Mouse (Mus musculus) C2C12 (cell line): ENCODE measurements at regions not wholly inside any gene's neighbourhood (a gene's known extent, or its start where the extent isn't known, plus 50 kb on each side); places are given as distances from the start of the nearest gene placed in this dataset.

Source experiments
- H3K27me3 ChIP-seq: one replicate; pipeline ENCODE4 v1.6.1; 2011; ENCODE audit not compliant: control insufficient read depth, insufficient read depth, insufficient read length
- H3K36me3 ChIP-seq: one replicate; pipeline ENCODE4 v1.6.1; 2011; ENCODE audit not compliant: control insufficient read depth, insufficient read depth
- H3K4me3 ChIP-seq: one replicate; pipeline ENCODE4 v1.5.1; 2011; ENCODE audit warnings: mild to moderate bottlenecking, control low read depth; ENCODE audit not compliant: poor library complexity, insufficient read depth, severe bottlenecking
- H3K79me2 ChIP-seq: one replicate; pipeline ENCODE4 v1.6.1; 2011; ENCODE audit not compliant: control insufficient read depth, insufficient read depth
- H3K79me3 ChIP-seq: one replicate; pipeline ENCODE4 v1.6.1; 2011; ENCODE audit warnings: low read depth, control low read depth
- H3ac ChIP-seq: one replicate; pipeline ENCODE3; 2011; ENCODE audit warnings: low read depth; ENCODE audit not compliant: control insufficient read depth, insufficient read length
- CEBPB ChIP-seq: IDR thresholded peaks from one replicate; pipeline ENCODE4 v1.6.1; 2011; ENCODE audit warnings: low read depth, mild to moderate bottlenecking, control low read depth, moderate library complexity
- CTCF ChIP-seq: IDR thresholded peaks from one replicate; pipeline ENCODE4 v1.5.1; 2011; ENCODE audit not compliant: control insufficient read depth, insufficient read depth, insufficient read length
- FOSL1 ChIP-seq: IDR thresholded peaks from one replicate; pipeline ENCODE4 v1.8.0; 2011; ENCODE audit warnings: mild to moderate bottlenecking, low read length; ENCODE audit not compliant: poor library complexity, insufficient read depth, severe bottlenecking
- MAX ChIP-seq: IDR thresholded peaks from one replicate; pipeline ENCODE4 v1.6.1; 2011; ENCODE audit warnings: mild to moderate bottlenecking, control low read depth
- MYOD1 ChIP-seq: IDR thresholded peaks from one replicate; pipeline ENCODE4 v1.6.1; 2011; ENCODE audit warnings: low read depth; ENCODE audit not compliant: control insufficient read depth, insufficient read length
- MYOG ChIP-seq: IDR thresholded peaks from one replicate; pipeline ENCODE4 v1.6.1; 2011; ENCODE audit not compliant: control insufficient read depth, insufficient read length; ENCODE audit errors: extremely low read depth
- USF1 ChIP-seq: IDR thresholded peaks from one replicate; pipeline ENCODE4 v1.6.1; 2011; ENCODE audit warnings: low read depth, mild to moderate bottlenecking, control low read depth, moderate library complexity

DNA sequence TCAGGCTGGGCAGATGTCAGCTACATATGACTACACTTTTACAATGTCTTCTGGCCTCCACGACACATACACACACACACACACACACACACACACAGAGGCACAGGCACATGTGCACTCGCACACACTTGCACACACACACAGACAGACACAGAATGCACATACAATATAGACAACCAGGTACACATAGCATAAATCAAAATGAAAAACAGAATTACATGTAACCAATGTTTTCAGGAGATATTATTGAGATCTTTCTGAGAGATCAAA, 863.1 kb downstream of the Slitrk6 start:
- Histone ChIP-seq H3K4me3 (no peak overlapping the region), H3K79me3 (no peaks in the 10 kb centered on the region), H3K36me3 (no peaks in the 10 kb centered on the region), H3K79me2 (no peaks in the 10 kb centered on the region), H3ac (no peak overlapping the region), H3K27me3 (no peaks in the 10 kb centered on the region)
- no peak for TF ChIP-seq FOSL1

DNA sequence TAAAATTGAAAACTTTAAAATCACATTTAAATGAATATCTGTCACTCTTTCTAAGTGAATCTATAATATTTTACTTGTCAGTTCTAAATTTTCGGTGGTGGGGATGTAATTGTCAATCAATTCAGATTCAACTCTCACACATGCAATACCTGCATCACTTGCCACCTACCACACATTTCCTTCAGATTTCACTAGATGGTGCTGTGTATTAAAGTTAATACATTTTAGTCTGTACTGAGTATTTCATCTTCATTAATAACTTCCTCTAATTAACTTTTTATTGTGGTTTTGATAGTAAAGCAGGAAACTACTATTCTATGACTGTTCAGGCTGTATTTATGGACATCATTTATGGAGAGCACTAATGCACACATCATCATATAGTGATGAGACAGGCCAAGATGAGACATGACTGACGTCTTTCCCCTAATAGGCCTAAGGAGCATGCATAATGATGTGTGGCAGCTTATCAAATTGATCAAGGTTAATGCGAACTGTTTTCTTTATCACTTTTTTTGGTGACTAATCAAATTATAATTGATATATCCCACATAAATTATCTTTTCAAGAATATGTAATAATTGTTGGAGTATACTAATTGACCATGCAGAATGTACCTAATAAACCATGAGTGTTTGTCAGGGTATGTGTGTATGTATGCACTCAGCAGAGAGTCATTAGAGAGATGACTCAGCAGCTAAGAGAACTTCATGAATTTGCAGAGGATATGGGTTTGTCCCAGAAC, 863.6 kb downstream of the Slitrk6 start:
- Histone ChIP-seq H3K4me3 (no peak overlapping the region), H3K79me2 (no peaks in the 10 kb centered on the region), H3K27me3 (no peaks in the 10 kb centered on the region), H3ac (no peak overlapping the region), H3K36me3 (no peaks in the 10 kb centered on the region), H3K79me3 (no peaks in the 10 kb centered on the region)
- no peak for TF ChIP-seq CEBPB
- TF ChIP-seq FOSL1, result no peak

DNA sequence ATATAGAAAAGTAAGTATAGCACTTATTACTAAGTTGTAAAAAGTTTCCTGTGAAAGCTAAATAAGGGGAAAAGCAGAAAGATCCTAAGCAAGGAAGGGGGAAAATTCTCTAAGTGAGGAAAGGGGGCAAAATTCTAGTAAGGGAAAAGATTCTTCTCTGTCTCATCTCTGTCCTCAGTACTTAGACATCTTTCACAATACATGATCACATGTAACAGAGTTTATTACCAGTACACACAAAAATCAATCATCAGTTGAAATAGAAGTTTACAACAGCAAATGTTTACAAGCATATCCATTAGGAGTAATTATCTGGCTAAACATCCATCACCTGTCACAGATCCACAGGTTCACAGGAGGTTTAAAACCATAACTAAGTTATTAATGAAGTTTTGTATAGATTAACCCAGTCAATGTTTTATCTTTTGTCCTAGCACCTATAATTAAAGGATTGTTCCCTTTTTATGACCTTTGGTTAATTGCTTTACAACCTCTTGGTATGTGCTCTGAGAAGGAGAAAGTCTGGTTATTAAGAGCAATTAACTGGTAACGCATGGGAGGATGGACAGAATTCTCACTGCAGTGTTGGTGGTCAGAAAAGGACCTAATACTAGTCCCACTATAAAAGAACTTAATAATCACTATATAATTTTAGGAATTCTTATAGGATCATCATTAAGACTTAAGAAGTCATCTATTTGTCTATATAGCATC, 877.8 kb downstream of the Slitrk6 start:
- Histone ChIP-seq H3ac (no peak overlapping the region), H3K36me3 (no peaks in the 10 kb centered on the region), H3K79me2 (no peaks in the 10 kb centered on the region), H3K27me3 (no peaks in the 10 kb centered on the region), H3K4me3 (no peak overlapping the region), H3K79me3 (no peaks in the 10 kb centered on the region)
- TF ChIP-seq MYOG (no peak), FOSL1 (no peak), MAX (no peak), CEBPB (no peak), USF1 (no peak), MYOD1 (no peak), CTCF (no peak)

DNA sequence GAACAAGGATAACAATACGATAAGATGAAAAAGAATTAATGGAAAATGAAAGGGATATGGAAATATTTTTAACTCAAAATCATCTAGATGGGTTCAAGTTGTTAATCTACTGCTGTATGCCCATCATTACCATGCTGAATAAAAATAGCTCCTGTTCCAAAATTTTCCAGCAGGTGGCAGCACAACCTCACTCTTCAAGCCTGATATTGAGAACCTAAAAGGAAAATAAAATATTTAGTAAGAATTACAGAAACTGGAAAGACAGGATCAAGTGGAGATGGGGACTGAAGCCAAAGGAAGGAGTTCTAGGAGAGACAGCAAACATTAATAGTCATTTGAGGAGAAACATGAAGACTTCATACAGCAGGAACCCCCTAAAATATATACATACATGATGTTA, 880.7 kb downstream of the Slitrk6 start:
- Histone ChIP-seq H3K27me3 (no peaks in the 10 kb centered on the region), H3K36me3 (no peaks in the 10 kb centered on the region), H3K79me3 (no peaks in the 10 kb centered on the region), H3K4me3 (no peak overlapping the region), H3ac (no peak overlapping the region), H3K79me2 (no peaks in the 10 kb centered on the region)
- TF ChIP-seq MYOD1 (no peak), USF1 (no peak), FOSL1 (no peak), MAX (no peak), MYOG (no peak), CTCF (no peak), CEBPB (no peak)

GRCm38 (mm10) chr14:109840354-109841104, 914.4 kb downstream of the Slitrk6 start:
- Histone ChIP-seq H3K79me3 (no peaks in the 10 kb centered on the region), H3K27me3 (no peaks in the 10 kb centered on the region), H3K4me3 (no peak overlapping the region), H3K36me3 (no peaks in the 10 kb centered on the region), H3K79me2 (no peaks in the 10 kb centered on the region), H3ac (no peak overlapping the region)
- no peak for TF ChIP-seq FOSL1
- no peak for TF ChIP-seq MAX
- no peak for TF ChIP-seq CTCF
- no peak for TF ChIP-seq MYOD1
- TF ChIP-seq USF1, result no peak
- no peak for TF ChIP-seq MYOG
- TF ChIP-seq CEBPB, result no peak

DNA sequence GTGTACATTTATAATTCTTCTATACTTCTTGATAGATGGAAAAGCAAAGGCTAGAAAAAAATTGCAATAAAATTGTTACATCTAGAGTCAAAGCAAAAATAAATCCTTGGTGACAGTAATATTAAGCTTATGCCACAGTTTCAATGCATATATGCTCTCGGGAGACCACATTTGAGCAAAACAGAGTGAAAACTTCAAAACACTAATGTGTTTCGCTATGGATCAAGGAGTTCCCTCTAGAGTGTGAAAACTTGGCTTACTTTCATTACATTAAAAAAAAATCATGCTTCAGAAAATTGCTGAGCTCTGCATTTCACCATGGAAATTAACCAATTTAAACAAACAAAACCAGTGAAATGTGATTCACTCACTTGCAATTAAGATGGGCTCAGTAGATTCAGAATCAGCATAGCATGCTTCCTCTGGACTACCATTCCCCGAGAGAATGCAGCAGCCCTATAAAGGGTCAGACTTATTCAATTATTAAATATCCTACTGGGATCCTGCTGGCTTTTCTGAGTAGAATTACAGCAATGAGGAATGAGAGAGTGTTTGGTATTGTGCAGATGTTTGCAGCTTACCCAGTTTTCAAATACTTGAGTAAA, 888.7 kb upstream of the Slitrk1 start:
- no peak for TF ChIP-seq FOSL1
- no peak for TF ChIP-seq MAX
- TF ChIP-seq USF1, result no peak
- no peak for TF ChIP-seq CTCF
- TF ChIP-seq MYOG, result no peak
- no peak for TF ChIP-seq MYOD1
- Histone ChIP-seq H3K79me2 (no peaks in the 10 kb centered on the region), H3ac (no peak overlapping the region), H3K4me3 (no peak overlapping the region), H3K27me3 (no peaks in the 10 kb centered on the region), H3K36me3 (no peaks in the 10 kb centered on the region), H3K79me3 (no peaks in the 10 kb centered on the region)
